Mouse (Mus musculus): Measurements from ENCODE around the gene Mxi1.

GRCm38 (mm10) chr19:53276902-53277707 is 33.2 kb upstream of the Mxi1 start:
- TF ChIP-seq POLR2A (IDR thresholded peaks at IDR 0.05; ENCODE audit: low read depth, low read length) = no peak
- TF ChIP-seq CTCF (conservative IDR thresholded peaks at IDR 0.05; ENCODE audit: insufficient read depth, insufficient read length, low read depth, low read length) = no peak

Measured in kidney, adult 2 months (tissue).